Mouse (Mus musculus) spleen, postnatal 36 days (tissue): ENCODE results near the gene Grb2.
"Not testable (repeated sequence)": the region's sequence is repeated elsewhere in the genome, so short reads cannot be mapped to it uniquely, and the experiment has no call there.

Experiments used
- DNase-seq, 2 experiments: peaks; one replicate each; pipeline ENCODE4 v3.0.0; 2022; ENCODE audit warnings: low spot score in 2 of 2, mixed read lengths in 1 of 2

The Grb2 gene

DNA sequence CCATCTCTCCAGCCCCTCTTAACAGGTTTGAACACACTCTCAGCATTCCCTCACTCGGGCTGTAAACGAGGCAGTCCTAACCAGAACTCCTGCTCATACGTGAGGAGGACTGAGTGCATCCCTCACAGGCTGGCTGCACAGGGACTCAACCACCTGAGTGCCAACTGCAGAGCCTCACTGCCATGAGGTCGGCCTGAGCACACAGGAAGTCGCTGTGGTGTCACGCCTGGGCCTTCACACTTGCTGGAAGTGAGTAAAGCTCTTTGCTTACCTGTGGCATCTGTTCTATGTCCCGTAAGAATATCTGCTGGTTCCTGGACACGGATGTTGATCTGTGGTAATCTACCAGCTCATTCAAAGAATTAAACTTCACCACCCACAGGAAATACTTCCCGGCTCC lies 62.0 kb downstream of the Grb2 start:
- peak; percentile 62 to 67 for DNase-seq

DNA sequence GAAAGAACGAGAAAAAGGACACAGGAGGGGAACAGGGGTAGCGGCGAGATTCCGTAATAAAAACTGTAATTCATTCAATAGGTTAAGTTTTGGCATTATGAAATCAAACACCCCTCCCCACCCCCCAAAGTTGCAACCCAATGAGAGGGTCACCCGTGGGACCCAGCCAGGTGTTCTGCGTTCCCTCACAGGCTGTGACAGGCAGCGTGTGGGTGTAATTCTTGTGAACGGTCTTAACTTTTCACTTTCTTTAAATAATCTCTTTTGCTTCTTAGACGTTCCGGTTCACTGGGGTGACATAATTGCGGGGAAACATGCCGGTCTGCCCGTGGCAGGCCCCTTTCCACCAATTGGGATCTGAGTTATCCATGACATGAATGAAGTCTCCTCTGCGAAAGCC lies 62.9 kb downstream of the Grb2 start:
- not testable (repeated sequence) for DNase-seq

DNA sequence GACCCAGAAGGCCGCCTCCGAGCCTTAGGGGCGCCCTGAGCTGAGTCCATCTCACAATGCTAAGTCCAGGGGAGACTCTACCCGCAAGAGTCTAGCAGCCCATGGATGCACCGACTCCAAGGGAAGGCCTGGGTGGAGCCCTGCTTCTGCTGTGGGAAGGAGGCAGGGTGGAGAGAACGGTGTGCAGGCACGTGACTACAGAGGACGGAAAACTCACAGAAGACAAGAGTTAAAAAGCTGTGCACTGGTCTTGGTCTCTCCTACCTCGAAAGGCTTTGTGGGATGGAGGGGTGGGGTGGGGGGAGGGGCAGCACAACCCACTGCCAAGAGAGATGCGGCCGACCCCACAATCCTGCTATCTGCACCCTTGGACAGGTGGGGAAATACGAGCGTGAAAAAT lies 64.1 kb downstream of the Grb2 start:
- DNase-seq, result no peak

DNA sequence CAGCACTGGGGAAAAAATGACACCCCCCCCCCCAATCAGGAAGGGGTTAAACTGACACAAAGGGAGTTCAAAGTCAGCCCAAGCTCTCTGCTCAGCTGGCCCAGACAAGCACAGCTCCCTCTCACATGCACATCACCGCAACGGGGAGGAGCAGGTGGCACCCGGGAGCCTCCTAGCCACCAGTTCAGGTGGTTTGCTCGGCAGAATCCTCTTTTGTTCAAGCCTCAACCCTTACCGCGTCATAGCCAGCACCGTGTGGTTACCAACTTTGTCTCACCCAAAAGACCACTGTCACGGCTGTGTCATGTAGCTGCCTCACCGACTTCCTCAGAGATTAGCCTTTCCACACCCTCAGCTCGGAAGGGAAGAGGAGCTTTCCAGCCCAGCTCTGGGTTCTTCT lies 65.1 kb downstream of the Grb2 start:
- no peak for DNase-seq

DNA sequence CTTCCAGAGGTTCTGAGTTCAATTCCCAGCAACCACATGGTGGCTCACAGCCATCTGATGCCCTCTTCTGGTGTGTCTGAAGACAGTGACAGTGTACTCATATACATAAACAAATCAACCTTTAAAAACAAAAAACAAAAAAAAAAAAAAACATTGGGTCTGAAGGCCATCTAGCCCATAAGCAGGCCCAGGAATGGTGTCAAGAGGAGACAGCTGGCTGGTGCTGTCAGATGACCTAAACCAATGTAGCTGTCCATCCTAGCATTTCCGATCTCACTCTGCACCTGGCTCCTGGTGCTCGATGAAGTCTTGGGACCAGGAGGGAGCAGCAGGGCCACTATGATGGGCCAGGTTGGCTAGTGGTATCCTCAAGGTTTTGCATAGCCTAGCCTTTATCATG lies 65.7 kb downstream of the Grb2 start:
- DNase-seq, result no peak

DNA sequence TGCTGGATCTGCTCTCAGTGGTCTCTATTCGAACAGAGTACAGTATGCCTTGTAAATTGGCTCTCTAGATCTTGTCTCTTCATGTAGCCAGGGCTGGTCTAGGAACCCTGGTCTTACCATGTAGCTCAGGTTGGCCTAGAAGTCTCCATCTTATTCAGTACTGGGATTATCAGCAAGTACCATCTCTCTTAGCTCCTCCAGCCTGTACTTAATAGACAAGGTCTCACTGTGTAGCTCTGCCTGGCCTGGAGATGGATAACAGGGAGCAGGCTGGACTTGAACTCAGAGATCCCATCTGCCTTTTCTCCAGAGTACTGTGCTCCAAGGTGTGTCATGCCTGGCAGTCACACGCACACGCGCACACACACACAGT lies 66.7 kb downstream of the Grb2 start:
- no peak for DNase-seq

DNA sequence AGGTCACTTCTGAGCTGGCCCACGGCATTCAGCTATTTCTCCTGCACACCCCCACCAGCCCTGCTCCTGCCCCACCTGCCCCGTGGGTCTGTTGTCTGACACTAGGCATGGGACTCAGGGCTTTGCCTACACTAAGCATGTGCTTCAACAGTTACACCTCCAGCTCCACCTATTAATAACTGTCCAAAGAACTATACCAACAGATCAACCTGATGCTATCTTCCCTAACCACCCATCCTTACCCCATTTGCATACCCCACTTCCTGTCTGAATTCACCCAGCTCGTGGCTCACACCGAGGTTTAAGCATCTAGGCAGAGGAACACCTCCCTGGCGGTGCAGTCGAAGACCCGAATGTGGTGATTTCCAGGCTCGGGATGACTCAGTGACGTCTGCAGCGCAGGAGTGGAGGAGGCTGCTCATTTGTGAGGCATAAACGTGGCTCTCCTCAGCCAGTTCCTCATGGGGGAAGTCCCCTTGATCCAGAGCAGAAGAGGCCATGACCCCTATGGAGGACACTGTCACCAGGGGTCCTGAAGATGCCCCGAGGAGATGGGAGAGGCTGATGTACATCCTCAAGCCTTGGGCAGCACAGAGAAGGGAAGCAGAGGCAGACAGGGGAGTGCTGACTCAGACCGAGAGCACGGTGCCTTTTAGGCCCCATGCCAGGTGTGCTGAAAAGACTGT lies 67.3 kb downstream of the Grb2 start:
- DNase-seq, result peak; percentile 90 to 91

DNA sequence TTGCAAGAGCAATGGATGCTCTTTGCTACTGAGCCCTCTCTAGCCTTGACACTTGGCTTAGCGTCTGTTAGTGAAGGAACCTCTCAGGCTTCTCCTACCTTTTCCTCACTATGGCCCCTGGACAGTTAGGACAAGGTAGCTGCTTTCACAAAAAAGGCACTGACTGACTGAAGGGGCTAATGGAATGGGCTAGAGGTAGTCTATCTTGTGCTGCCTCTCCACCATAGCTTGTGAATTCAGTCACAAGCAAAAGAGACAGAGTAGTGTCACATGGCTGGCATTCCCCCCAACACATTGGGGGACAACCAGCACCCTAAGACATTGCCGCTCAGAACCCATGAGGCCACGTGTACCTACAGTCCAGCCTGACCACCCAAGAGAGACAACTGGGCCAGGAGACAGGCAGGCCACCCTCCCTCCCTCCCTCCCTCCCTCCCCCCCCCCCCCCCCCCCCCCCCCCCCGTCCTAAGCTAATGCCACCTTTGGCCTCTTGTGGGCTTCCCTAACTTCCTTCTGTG lies 68.0 kb downstream of the Grb2 start:
- DNase-seq, result no peak

DNA sequence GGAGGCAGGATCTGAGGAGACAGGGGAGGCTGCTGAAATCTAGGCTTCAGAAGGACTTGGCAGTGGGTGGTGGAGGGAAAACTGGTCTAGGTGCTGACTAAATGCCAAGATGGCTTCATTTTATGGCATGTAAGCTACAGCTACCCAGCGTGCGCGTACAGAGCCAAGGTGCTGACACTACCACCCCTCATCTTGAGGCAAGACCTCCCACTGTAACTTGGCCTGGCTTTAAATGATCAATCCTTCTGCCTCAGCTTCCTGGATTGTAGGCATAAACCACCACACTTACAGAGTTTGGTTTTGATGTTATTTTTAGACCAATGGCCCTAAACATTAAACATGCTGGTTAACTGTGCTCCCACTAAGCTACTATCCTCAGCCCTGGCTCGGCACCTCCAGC lies 68.9 kb downstream of the Grb2 start:
- DNase-seq, result no peak

DNA sequence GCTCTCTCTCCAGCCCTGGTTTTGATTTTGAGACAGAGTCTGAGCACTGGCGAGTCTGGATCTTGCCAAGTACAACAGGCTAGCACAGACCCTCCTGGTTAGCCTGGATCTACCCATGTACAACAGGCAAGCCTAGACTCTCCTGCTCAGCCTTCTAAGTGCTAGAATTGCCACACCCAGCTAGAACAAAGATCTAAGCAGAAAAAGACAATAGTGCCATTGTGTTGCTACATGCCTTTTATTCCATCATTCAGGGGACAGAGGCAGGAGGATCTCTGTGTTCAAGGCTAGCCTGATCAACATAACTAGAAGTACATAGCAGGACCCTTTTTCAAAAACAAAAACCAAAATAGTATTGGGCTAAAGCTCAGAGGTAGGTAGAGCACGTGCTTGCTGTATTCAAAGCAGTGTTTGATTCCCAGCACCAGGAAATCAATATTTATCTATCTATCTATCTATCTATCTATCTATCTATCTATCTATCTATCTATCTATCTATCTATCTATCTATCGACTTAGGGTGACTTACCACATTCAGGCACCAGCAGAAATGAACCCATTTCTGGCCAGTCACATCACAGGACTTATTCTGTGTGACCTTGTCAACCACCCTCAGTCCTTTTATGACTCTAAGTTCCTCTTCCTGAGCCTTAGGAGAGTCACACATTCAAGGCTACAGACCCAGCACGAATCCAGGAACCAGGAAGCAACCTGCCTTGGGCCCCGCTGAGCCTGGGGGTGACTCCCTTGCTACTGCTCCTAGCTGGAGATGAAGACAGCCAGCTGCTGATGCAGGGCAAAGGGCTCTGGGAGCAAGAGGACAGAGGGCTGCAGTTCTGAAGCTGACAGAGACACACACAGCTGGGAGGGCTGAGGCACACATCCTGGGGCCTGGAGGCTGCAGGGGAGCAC lies 69.6 kb downstream of the Grb2 start:
- peak in 1 of 2 experiments; percentile 34 for DNase-seq

DNA sequence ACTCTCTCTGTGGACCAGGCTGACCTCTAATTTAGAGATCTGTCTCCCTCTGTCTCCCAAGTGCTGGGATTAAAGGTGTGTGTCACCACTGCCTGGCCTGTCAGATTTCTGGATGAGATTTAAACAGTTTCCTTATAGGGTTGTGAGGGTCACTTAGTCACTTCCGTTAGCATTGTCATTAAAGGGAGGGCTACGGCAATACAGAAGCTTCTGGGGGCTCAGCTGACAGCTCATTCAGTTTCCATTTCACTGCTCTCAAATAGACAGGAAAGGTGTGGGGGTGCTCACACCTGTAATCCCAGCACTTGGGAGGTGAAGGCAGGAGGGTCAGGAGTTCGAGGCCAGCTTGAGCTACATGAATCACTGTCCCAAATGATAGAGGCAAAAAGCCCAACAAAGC lies 71.4 kb downstream of the Grb2 start:
- no peak for DNase-seq

DNA sequence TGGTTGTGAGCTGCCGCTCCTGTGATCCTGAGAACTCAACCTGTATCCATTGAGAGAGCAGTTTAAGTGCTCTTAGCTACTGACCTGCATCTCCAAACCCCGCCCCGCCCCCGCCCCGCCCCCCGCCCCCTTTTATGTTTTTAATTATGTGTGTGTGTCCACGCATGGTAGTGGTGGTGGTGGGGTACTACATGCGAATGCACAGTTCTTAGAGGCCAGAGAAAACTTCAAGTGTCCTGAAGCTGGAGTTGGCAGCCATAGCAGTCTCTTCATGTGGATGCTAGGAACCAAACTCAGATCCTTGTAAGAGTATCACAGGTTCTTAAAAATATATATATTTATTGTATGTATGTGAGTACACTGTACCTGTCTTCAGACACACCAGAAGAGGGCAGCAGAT lies 72.9 kb downstream of the Grb2 start:
- no peak for DNase-seq

DNA sequence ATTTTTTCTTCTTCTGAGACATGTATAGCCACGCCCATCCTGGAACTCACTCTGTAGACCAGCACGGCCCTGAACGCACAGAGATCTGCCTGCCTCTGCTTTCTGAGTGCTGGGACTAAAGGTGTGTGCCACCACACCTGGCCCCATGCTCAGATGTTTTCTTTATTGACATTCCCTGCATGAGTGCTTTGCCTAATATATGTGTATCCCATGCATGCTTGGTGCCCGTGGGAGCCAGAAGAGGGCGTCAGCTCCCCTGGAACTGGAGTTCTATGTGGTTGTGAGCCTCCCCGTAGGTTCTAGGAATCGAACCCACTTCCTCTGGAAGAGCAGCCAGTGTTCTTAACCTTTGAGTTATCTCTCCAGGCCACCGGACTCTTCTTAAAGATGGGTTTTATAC lies 73.4 kb downstream of the Grb2 start:
- DNase-seq, result no peak

DNA sequence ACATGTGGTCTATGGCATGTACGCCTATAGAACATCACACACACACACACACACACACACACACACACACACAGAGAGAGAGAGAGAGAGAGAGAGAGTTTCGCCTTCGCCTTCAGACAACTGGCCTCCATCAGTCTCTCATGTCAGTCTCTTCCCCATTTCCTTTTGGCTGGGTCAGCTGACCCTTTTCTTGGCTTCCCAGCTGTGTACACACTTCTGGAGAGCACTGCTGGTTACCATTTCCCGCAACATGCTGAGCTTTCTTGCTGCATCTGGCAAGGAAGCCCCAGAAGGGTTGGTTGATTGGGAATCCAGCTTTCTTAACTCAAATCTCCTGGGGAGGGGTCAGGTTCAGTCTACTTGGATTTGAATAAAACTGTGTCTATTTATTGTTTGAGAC lies 74.3 kb downstream of the Grb2 start:
- no peak for DNase-seq

DNA sequence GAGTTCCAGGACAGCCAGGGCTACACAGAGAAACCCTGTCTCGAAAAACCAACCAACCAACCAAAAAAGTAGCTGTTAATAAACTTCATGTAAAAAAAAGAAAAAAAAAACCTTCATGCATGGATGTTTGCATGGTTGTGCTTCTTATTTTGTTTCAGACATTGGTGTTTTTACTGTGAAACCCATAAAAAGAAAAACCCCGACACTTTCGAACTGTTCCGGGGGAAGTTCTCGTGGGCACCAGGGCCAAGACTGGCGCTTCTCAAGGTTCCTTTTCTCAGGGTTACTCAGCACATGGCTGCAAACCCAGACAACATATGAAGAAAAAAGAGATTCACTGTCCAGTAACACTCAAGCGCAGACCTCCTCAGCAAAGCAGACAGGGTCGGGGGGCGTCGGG lies 75.5 kb downstream of the Grb2 start:
- DNase-seq, result peak; percentile 76 to 79

DNA sequence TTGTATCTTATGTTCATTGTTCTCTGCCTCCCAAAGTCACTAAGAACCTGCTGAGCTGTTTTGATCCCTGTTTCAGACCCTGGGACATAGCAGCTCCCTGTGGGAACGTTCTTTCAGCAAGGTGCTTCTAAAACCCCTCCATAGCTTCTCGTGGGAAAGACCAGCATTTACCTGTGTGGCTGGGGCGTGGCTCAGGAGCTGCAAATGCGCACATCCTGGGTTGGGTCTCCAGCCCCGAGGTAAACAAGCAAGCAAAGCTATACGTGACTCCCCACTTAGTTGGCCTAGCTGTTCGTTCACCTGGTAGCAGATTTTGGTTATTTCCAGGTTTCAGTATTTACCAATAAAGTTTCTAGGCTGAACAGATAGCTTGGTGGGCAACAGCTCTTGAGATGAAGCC lies 76.2 kb downstream of the Grb2 start:
- DNase-seq, result no peak

DNA sequence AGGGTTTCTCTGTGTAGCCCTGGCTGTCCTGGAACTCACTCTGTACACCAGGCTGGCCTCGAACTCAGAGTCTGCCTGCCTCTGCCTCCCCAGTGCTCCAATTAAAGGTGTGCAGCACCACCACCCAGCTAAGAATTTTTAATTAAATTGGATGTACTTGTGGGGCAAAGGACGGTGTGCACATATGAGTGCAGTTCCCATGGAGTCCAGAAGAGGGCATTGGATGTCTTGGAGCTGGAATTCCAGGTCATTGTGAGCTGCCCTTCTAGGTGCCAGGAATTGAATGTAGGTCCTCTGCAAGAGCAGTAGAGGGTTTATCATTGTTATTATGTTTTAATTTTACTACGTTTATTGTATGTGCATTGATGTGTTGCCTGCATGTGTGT lies 76.9 kb downstream of the Grb2 start:
- DNase-seq, result peak in 1 of 2 experiments; percentile 53

DNA sequence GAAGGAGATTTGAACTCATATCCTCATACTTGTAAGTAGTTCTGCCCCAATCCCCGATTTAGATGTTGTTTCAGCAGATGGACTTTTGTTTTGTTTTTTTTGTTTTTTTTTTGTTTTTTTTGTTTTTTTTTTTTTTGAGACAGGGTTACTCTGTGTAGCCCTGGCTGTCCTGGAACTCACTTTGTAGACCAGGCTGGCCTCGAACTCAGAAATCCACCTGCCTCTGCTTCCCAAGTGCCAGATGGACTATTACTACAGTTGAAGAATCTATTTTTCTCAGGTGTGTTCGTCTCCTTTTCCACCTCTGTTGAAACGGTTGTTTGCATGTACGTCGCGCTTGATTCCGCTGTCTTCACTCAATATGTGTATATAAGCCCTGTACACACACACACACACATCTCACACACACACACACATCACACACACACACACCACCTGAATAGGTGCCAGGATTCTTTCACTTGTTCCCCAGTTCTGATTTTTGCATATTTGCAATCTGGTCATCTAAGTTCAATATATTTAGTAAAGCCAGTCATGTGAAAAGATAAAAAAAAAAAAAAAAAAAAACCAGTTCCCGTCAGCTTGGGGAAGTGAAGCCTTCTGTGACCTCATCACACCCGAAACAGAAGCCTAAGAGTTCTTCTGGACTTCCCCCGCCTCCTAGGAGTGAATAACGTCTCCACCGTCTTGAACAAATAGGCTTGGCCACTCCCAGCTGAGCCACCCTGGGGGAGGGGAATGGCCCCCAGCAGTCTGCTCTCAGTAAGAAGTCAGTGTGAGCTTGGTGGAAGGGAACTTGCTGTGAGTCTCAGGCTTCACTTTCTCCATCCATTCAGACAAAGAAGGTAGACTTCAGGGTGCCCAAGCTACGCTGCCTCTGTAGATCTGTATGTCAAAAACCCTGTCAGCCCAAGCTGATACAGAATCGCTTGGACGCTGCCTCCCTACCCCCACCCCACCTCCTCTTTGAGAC lies 77.6 kb downstream of the Grb2 start:
- peak; percentile 95 for DNase-seq

DNA sequence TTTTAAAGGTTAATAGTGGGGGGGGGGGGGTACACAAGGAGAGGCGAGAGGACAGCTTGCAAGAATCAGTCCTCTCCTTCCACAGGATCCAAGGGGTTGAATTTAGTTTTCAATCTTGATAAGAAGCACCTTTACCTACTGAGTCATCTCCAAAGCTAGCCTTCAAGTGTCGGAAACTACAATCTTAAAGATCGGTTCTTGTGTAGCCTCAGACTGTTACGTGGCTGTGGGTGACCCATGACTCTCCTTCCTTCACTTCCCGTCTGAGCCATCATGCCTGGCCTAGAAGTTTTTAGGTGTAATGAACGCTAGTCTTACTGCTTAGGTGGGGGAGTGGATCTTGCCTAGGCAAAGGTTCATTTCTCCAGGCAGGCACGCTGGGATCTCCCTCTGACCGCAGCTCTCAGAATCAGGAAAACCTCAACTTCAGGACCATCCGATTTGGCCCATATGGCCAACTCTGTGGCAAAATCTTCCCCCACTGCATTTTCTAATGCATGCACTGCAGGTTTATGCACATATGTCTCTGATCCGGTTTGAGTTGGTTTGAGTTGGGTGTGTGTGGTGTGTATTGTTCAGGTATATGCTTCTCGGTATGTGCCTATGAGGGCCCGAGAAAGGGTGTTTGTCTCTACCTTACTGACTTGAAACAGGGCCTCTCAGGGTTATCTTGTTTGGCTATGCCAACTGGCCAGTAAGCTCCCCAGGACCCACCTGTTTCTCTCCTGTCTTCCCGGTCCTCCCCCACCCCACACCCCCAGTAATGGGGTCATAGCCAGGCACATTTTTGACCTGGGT lies 78.5 kb downstream of the Grb2 start:
- DNase-seq, result no peak

DNA sequence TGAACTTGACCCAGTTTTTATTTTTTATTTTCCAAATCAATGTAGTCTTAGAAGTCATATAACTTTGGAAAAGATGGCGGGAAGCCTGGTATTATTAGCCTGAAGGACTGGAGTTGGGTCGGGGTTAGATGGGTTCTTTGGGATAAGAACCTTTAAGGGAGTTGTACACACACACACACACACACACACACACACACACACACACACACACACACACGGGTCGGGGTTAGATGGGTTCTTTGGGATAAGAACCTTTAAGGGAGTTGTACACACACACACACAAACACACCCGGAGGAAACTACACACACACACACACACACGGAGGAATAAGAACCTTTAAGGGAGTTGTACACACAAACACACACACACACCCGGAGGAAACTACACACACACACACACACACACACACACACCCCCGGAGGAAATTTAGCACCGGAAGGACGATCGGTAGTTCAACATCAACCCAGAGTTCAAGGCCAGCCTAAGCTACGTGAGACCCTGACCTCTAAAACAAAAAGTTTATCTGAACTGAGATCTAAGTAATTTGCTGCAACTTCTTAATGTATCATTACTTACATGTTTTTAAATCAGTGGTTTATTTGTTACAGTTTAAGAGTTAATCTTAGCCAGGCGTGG lies 79.8 kb downstream of the Grb2 start:
- no peak for DNase-seq
